Mouse (Mus musculus) ES-Bruce4 (cell line): ENCODE data around the gene Amhr2. TPM values are rescaled to one million over a fixed set of nuclear protein-coding genes. Genes with fewer than 3 reads are reported as not detected.

Experiments used
- H3K27ac ChIP-seq: 2 replicates; pipeline ENCODE4 v1.5.1; 2012; ENCODE audit warnings: low read length, inconsistent platforms; ENCODE audit not compliant: insufficient read depth
- H3K27me3 ChIP-seq: 2 replicates; pipeline ENCODE4 v1.6.1; 2012; ENCODE audit warnings: mild to moderate bottlenecking, low read length, inconsistent platforms; ENCODE audit not compliant: control insufficient read depth, poor library complexity, insufficient read depth, severe bottlenecking
- H3K36me3 ChIP-seq: 2 replicates; pipeline ENCODE4 v1.6.1; 2012; ENCODE audit warnings: inconsistent platforms, mild to moderate bottlenecking, low read length, moderate library complexity; ENCODE audit not compliant: control insufficient read depth, poor library complexity, insufficient read depth, severe bottlenecking
- H3K4me1 ChIP-seq: one replicate; pipeline ENCODE4 v1.8.1; 2011; ENCODE audit warnings: low read length; ENCODE audit not compliant: control insufficient read depth, insufficient read depth
- H3K4me3 ChIP-seq: 2 replicates; pipeline ENCODE4 v1.5.1; 2011; ENCODE audit warnings: low read depth, mild to moderate bottlenecking, low read length
- H3K9ac ChIP-seq: 2 replicates; pipeline ENCODE4 v1.6.1; 2012; ENCODE audit warnings: low read depth, mild to moderate bottlenecking, inconsistent platforms; ENCODE audit not compliant: poor library complexity, severe bottlenecking
- H3K9me3 ChIP-seq: replicated peaks from 2 replicates; pipeline ENCODE4 v1.6.1; 2012; ENCODE audit warnings: mild to moderate bottlenecking, low read length, inconsistent platforms; ENCODE audit not compliant: control insufficient read depth, poor library complexity, insufficient read depth, severe bottlenecking
- CTCF ChIP-seq: IDR thresholded peaks from one replicate; pipeline ENCODE4 v1.8.1; 2011; ENCODE audit warnings: low read depth, low read length
- EP300 ChIP-seq: IDR thresholded peaks from 2 replicates; pipeline ENCODE4 v1.6.1; 2011; ENCODE audit warnings: low read depth, low read length; ENCODE audit not compliant: insufficient read depth
- POLR2A ChIP-seq: IDR thresholded peaks from one replicate; pipeline ENCODE4 v1.8.1; 2011; ENCODE audit warnings: low read length; ENCODE audit not compliant: insufficient read depth
- polyA plus RNA-seq: library from polyadenylated mRNA; stranded (reverse); fragments of >200 nt; gene quantifications from 2 replicates; pipeline ENCODE4 v1.2.4, GENCODE M21; 2011; ENCODE audit warnings: low read depth; ENCODE audit not compliant: missing spikeins, insufficient read depth, insufficient read length

The Amhr2 gene
- polyA plus RNA-seq, 1 experiment: 2.8 TPM

- no peak for TF ChIP-seq CTCF
- no peak for TF ChIP-seq POLR2A
- TF ChIP-seq EP300: no peak
- peaks cover 73% of the 10 kb centered on the region for H3K36me3 ChIP-seq
- no peak overlapping the region for H3K9ac ChIP-seq
Observed at GRCm38 (mm10) chr15:102433173-102433572, 12.0 kb upstream of the Amhr2 start.

GRCm38 (mm10) chr15:102442490-102442889 lies 2.7 kb upstream of the Amhr2 start:
- peaks cover 4% of the 10 kb centered on the region; the same call in 1 of the 2 replicates for H3K36me3 ChIP-seq
- H3K4me1 ChIP-seq: peaks cover 1% of the 10 kb centered on the region
- TF ChIP-seq EP300: no peak
- peak; percentile 42 for TF ChIP-seq CTCF
- no peak for TF ChIP-seq POLR2A
- H3K9ac ChIP-seq: no peak overlapping the region
- H3K27me3 ChIP-seq: no peaks in the 10 kb centered on the region
- H3K9me3 ChIP-seq: no peaks in the 10 kb centered on the region
- no peak overlapping the region for H3K4me3 ChIP-seq
- H3K27ac ChIP-seq: no peak overlapping the region

More at GRCm38 (mm10) chr15:102433173-102433572, 12.0 kb upstream of the Amhr2 start:
- Histone ChIP-seq H3K27ac (no peak overlapping the region), H3K4me1 (no peaks in the 10 kb centered on the region), H3K27me3 (no peaks in the 10 kb centered on the region), H3K4me3 (no peak overlapping the region), H3K9me3 (no peaks in the 10 kb centered on the region)

DNA sequence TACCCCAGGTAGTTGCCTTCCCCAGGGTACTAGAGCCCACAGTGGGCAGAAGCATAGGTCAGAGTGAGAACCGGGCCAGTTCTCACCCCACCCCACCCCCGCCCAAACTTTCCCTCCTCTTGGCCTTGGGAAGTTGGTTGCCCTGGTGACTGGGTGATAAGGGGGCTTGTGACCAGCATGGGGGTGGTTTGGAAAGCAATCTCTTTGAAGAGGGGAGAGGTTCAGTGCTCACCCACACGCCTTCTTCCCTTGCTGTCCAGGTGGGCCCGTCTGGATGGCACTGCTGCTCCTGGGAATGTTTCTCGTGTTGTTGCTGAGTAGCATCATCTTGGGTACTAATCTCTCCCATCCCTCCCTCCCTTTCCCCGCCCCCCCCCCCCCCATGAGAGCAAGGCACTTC lies 1.3 kb downstream of the Amhr2 start:
- Histone ChIP-seq H3K27ac (no peak overlapping the region), H3K9ac (no peak overlapping the region), H3K4me3 (no peak overlapping the region), H3K27me3 (no peaks in the 10 kb centered on the region), H3K36me3 (no peaks in the 10 kb centered on the region), H3K9me3 (no peaks in the 10 kb centered on the region), H3K4me1 (peaks cover 1% of the 10 kb centered on the region)
- TF ChIP-seq EP300 (no peak), POLR2A (no peak), CTCF (no peak)

GRCm38 (mm10) chr15:102449366-102449765 lies 4.2 kb downstream of the Amhr2 start:
- H3K27ac ChIP-seq: no peak overlapping the region
- H3K9ac ChIP-seq: no peak overlapping the region
- no peak for TF ChIP-seq POLR2A
- TF ChIP-seq CTCF: no peak
- TF ChIP-seq EP300: no peak
- no peaks in the 10 kb centered on the region for H3K36me3 ChIP-seq
- H3K9me3 ChIP-seq: no peaks in the 10 kb centered on the region
- H3K27me3 ChIP-seq: no peaks in the 10 kb centered on the region
- H3K4me3 ChIP-seq: no peak overlapping the region
- peaks cover 1% of the 10 kb centered on the region for H3K4me1 ChIP-seq

- Histone ChIP-seq H3K9ac (no peak overlapping the region), H3K9me3 (no peaks in the 10 kb centered on the region), H3K4me3 (peak overlapping the region; percentile 10; the same call in 1 of the 2 replicates), H3K27me3 (no peaks in the 10 kb centered on the region), H3K4me1 (no peaks in the 10 kb centered on the region), H3K27ac (no peak overlapping the region), H3K36me3 (no peaks in the 10 kb centered on the region)
- TF ChIP-seq EP300: no peak
- no peak for TF ChIP-seq CTCF
- TF ChIP-seq POLR2A: no peak
Observed at GRCm38 (mm10) chr15:102450928-102451327, 5.8 kb downstream of the Amhr2 start.

DNA sequence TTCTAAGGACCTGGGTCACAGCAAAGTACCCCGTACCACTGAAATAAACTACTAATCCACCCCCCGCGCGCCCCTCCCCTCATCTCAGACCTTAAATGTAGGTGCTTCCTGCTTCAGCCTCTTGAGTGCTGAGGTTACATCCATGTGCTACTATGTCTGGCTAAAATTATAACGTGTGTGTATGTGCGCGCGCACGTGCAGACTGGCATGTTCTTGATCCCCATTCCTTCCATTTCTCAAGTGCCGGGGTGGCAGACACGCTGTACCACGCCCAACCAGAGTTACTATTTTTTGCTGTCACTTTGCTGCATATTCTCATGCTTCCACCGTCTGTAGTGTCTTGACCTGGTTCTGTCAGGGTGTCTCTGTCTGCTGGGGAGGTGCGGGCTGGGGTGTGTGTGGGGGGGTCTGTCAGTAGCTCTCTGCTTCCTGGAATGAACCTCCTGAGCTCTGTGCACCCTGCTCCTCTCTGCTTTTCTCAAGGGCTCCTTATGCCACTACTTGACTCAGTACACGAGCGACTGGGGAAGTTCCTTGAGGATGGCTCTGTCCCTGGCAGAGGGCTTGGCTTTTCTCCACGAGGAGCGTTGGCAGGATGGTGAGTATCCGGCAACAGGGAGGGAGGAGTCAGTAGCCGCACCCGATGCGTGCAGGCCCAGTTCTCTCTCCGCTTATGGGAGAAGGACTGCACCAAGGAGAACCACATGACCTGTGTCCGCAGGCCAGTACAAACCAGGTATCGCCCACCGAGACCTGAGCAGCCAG lies 6.7 kb downstream of the Amhr2 start:
- H3K27ac ChIP-seq: no peak overlapping the region
- H3K9ac ChIP-seq: peak overlapping the region; percentile 19
- H3K4me1 ChIP-seq: no peaks in the 10 kb centered on the region
- H3K27me3 ChIP-seq: no peaks in the 10 kb centered on the region
- H3K9me3 ChIP-seq: no peaks in the 10 kb centered on the region
- H3K4me3 ChIP-seq: peak overlapping the region; percentile 64
- H3K36me3 ChIP-seq: no peaks in the 10 kb centered on the region
- TF ChIP-seq CTCF (no peak), POLR2A (peak; percentile 21), EP300 (0 out of 2 replicates have a peak, but pooled peaks have one; percentile 30)
